Mouse (Mus musculus): Measurements from ENCODE around the gene Psmc3. TPM values are rescaled to one million over a fixed set of nuclear protein-coding genes. Genes with fewer than 3 reads are reported as not detected.

Psmc3 gene
- polyA plus RNA-seq (2017; shearing (Covaris generic)): 100 to 1,000 TPM; 283 to 308 TPM

DNA sequence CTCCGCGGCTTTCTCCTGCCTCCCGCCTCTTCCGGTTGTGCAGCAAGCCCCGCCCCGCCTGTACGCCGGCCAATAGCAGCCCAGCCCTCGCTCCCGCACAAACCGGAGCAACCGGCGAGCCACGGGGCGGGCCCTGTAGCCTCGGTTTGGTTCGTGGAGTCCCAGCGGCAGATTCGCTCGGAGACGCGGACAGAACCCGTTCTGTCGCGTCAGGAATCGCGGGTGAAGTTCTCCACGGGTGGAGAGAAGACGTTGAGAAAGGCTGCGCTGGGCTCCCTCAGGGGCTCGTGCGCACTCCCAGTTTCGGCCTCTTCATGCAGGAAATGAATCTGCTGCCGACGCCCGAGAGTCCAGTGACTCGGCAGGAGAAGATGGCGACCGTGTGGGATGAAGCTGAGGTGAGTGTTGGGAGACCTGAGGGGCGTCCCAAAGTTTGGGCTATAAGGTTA, at the start of gene Psmc3:
Gene Psmc3 (plus strand): TSS at position 76 of the 449 bp plus-strand sequence.

DNA sequence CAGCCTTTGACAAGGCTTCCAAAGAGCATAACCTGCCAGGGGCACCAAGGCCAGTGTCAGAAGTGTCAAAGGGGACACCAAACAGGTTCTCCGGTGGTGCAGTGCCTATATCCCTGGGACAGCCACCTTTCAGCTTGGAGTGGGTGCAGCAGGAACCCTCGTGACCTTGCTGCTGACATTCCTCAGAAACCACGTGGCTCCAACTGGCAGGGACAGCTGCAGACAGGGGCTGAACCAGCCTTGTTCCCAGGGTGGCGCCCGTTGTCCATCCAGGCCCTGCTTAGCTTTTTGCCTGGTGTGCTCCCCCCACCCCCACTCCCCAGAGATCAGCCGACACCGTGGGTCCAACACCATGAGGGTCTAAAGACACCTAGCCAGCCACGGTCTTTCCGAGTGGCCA, 18.4 kb upstream of the Psmc3 start, which contains the start of gene Rapsn:
Gene Rapsn (plus strand): TSS at position 236 of the 400 bp plus-strand sequence.

DNA sequence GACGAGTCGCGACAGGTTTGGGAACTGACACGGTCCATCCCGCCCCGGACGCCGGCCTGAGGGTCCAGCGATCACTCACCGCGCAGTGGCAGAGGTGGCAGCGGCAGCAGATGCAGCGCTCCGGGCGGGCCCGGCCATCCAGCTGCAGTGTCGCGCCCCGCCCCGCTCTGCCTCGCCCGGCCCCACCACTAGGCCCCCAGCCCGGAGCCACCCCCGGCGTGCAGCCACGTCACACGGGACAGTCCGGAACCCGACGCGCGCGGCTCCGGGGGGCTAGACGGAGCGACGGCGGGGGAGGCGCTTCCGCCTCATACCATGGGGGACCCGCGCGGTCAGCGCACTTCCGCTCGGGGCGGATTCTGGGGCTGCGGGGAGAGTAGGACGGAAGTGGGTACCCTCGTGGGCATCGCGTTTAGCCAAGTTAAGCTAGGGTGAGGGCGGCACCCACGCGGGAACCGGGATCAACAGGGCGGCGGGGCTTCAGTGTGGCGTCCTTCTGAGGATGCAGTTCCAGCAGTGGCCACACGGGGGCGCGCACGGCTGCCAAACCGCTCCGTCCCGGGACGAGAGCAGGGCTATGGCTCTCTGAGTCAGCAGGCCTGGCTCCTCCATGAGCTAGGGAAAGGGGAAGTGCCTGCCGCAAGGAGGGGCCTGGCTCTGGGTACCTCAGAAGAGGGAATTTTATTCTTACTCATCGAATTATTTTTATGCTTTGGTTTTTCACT, 16.4 kb downstream of the Psmc3 start, which contains the start of gene Slc39a13:
Gene Slc39a13 (minus strand): TSS at position 342 of the 725 bp plus-strand sequence.

DNA sequence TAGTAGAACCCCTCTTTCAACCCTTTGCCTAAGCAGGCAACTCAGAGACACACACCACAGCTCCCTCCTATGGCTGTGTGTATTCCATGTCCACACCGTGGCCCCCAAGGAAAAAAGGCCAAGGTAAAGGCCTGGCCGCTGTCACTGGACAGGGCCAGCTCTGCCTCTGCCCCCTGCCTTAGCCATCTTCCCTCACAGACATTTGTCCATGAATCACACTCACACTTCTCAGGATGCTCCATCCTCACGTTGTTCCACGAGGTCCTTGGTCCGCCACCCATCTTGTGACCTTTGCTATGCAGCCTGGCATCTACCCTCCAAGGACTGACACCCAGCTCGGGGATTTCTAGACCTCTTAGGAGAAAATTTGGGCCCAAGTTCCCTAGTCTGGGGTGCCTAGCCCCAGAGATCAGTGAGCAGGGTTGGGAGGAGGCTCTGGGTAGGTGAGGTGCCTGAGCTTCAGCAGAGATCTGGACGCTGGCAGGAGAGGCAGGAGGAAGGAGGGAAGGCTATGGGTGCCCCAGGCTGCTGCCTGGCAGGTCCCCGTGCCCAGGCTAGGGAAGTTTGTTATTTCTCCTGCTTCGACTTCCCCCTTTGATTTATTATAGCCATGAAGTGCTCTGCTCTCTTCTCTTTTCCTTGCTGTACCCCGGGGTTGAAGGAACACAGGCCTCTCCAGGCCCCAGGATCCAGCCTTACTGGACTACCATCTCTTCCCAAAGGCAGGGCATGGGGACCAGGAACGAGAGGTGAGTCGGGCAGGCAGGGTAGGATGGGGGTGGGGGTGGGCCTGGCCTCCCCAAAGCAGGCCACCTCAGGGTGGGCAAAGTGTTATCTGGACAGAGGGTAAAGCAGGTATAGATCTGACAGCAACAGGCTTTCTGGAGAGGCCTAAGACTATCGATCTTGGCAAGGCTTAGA, 28.2 kb downstream of the Psmc3 start, which contains the start of gene Spi1:
Gene Spi1 (plus strand): TSS at position 616 of the 921 bp plus-strand sequence.

Other genes with a start within 250 kb of the Psmc3 start
- 100 to 1,000 TPM; 133 to 138 TPM for gene Mtch2, start 206.9 kb upstream of the Psmc3 start, polyA plus RNA-seq (2017; shearing (Covaris generic))
- gene C1qtnf4, start 168.1 kb upstream of the Psmc3 start, polyA plus RNA-seq (2017; shearing (Covaris generic)): 1 to 10 TPM; 3.7 to 6.9 TPM
- gene Kbtbd4, start 149.3 kb upstream of the Psmc3 start, polyA plus RNA-seq (2017; shearing (Covaris generic)): 10 to 100 TPM; 37.8 to 42.8 TPM
- 100 to 1,000 TPM; 140 to 182 TPM for gene Ndufs3, start 149.2 kb upstream of the Psmc3 start, polyA plus RNA-seq (2017; shearing (Covaris generic))
- 100 to 1,000 TPM in 1 of 2 experiments, 10 to 100 TPM in 1; 91.9 to 107 TPM for gene Celf1, start 113.6 kb upstream of the Psmc3 start, polyA plus RNA-seq (2017; shearing (Covaris generic))
- 10 to 100 TPM in 1 of 2 experiments, 1 to 10 TPM in 1; 3.4 to 17.6 TPM for gene Rapsn, start 18.4 kb upstream of the Psmc3 start, polyA plus RNA-seq (2017; shearing (Covaris generic))
- 10 to 100 TPM; 24.0 to 35.7 TPM for gene Slc39a13, start 16.4 kb downstream of the Psmc3 start, polyA plus RNA-seq (2017; shearing (Covaris generic))
- gene Spi1, start 28.4 kb downstream of the Psmc3 start, polyA plus RNA-seq (2017; shearing (Covaris generic)): 1 to 10 TPM; 2.5 to 7.1 TPM
- gene Mybpc3, start 64.1 kb downstream of the Psmc3 start, polyA plus RNA-seq (2017; shearing (Covaris generic)): under 1 TPM; 0.05 to 0.12 TPM
- 100 to 1,000 TPM in 1 of 2 experiments, 10 to 100 TPM in 1; 81.4 to 127 TPM for gene Madd, start 129.8 kb downstream of the Psmc3 start, polyA plus RNA-seq (2017; shearing (Covaris generic))
- 1 to 10 TPM; 2.8 to 3.9 TPM for gene Nr1h3, start 148.8 kb downstream of the Psmc3 start, polyA plus RNA-seq (2017; shearing (Covaris generic))
- gene Acp2, start 148.9 kb downstream of the Psmc3 start, polyA plus RNA-seq (2017; shearing (Covaris generic)): 10 to 100 TPM; 12.4 to 14.5 TPM
- 10 to 100 TPM; 69.9 to 75.5 TPM for gene Ddb2, start 183.0 kb downstream of the Psmc3 start, polyA plus RNA-seq (2017; shearing (Covaris generic))
- gene Pacsin3, start 201.9 kb downstream of the Psmc3 start, polyA plus RNA-seq (2017; shearing (Covaris generic)): under 1 TPM; 0.29 to 0.49 TPM
- gene Arfgap2, start 211.0 kb downstream of the Psmc3 start, polyA plus RNA-seq (2017; shearing (Covaris generic)): 100 to 1,000 TPM in 1 of 2 experiments, 10 to 100 TPM in 1; 95.9 to 121 TPM